Mouse (Mus musculus) bone marrow, adult 2 months (tissue): ENCODE measurements around the gene Csnk1e. TPM values are rescaled to one million over a fixed set of nuclear protein-coding genes. Genes with fewer than 3 reads are reported as not detected.

ENCODE experiments used
- H3K27ac ChIP-seq: fragments of 200-500 bp; 2 replicates; pipeline ENCODE4 v1.5.1; 2012; ENCODE audit warnings: low read depth, mild to moderate bottlenecking, control low read depth, inconsistent platforms, low read length; ENCODE audit not compliant: control insufficient read depth, poor library complexity, insufficient read depth
- H3K4me1 ChIP-seq: fragments of 200-500 bp; 2 replicates; pipeline ENCODE4 v1.6.1; 2011; ENCODE audit warnings: low read length; ENCODE audit not compliant: control insufficient read depth, insufficient read depth
- H3K4me3 ChIP-seq: fragments of 200-500 bp; replicated peaks from 2 replicates; pipeline ENCODE3; 2011; ENCODE audit warnings: mild to moderate bottlenecking, low read depth, low read length, control low read depth; ENCODE audit not compliant: control insufficient read depth
- CTCF ChIP-seq: fragments of 200-500 bp; IDR thresholded peaks from 2 replicates; pipeline ENCODE4 v1.5.1; 2011; ENCODE audit warnings: low read length, control low read depth; ENCODE audit not compliant: control insufficient read depth, insufficient read depth
- POLR2A ChIP-seq: fragments of 200-500 bp; IDR thresholded peaks from 2 replicates; pipeline ENCODE4 v1.6.1; 2011; ENCODE audit warnings: low read depth, mild to moderate bottlenecking, control low read depth, low read length, borderline replicate concordance; ENCODE audit not compliant: control insufficient read depth
- WGBS: fragments of 180-500 bp; shearing (Covaris S2); methylation state at CpG from one replicate; pipeline ENCODE4 v1.1.7; 2018; 5-methylcytosine and 5-hydroxymethylcytosine counted together
- polyA plus RNA-seq: library from polyadenylated mRNA; stranded (reverse); fragments of >200 nt; gene quantifications from 2 replicates; pipeline ENCODE4 v1.2.4, GENCODE M21; 2011; ENCODE audit warnings: low replicate concordance; ENCODE audit not compliant: missing spikeins, insufficient read depth, insufficient read length

Gene Csnk1e
- polyA plus RNA-seq, 1 experiment: 34.2 TPM

- 91% methylated on average over 10 of the region's 10 CpGs for WGBS
These were observed 76.8 kb downstream of the Csnk1e start for GRCm38 (mm10) chr15:79378608-79379007.

GRCm38 (mm10) chr15:79377681-79378080 is 77.7 kb downstream of the Csnk1e start:
- H3K4me3 ChIP-seq: no peak overlapping the region
- H3K27ac ChIP-seq: no peak overlapping the region
- 79% methylated on average over 6 of the region's 6 CpGs for WGBS
- TF ChIP-seq CTCF: no peak
- no peak for TF ChIP-seq POLR2A
- no peaks in the 10 kb centered on the region for H3K4me1 ChIP-seq

More at GRCm38 (mm10) chr15:79378608-79379007, 76.8 kb downstream of the Csnk1e start:
- no peaks in the 10 kb centered on the region for H3K4me1 ChIP-seq
- H3K4me3 ChIP-seq: no peak overlapping the region
- no peak overlapping the region for H3K27ac ChIP-seq
- TF ChIP-seq CTCF (no peak), POLR2A (no peak)

- H3K4me3 ChIP-seq: no peak overlapping the region
- H3K27ac ChIP-seq: no peak overlapping the region
- whole genome bisulfite sequencing: 66% methylated on average over 3 of the region's 3 CpGs
- H3K4me1 ChIP-seq: no peaks in the 10 kb centered on the region
- no peak for TF ChIP-seq POLR2A
- no peak for TF ChIP-seq CTCF
These were observed 80.6 kb downstream of the Csnk1e start for GRCm38 (mm10) chr15:79374760-79375159.

DNA sequence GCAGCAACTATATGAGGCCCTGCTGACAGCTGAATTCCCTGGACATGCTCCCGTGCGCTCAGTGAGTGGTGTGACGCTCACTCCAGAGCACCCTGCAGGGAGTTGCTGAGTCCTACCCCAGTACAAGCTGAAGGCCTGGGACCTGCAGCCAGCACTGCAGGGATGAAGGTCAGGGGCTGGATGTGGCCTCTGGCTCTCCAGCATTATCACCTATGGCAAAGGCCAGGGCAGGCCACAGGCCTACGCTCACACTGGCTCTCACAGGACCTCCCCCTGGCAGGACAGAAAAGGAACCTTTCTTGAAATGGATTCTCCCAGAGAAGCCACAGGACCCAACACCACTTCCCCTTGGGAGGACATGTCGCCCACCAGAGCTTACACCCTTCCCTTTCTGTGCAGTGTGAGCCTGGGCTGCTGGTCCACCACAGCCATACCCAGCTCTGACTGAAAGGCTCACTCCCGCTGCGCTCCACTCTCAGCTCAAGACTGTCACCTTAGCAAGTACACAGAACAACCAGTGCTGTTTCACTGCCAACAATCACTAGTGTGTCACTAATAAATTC is 85.0 kb downstream of the Csnk1e start:
- H3K27ac ChIP-seq: no peak overlapping the region
- TF ChIP-seq POLR2A: peak; percentile 18; the same call in 1 of the 2 replicates
- no peak for TF ChIP-seq CTCF
- 71% methylated on average over 7 of the region's 7 CpGs for WGBS

GRCm38 (mm10) chr15:79369452-79370280 is 85.7 kb downstream of the Csnk1e start:
- H3K4me3 ChIP-seq: no peak overlapping the region
- H3K27ac ChIP-seq: no peak overlapping the region
- TF ChIP-seq CTCF (no peak), POLR2A (no peak)
- WGBS: 83% methylated on average over 15 of the region's 15 CpGs
- H3K4me1 ChIP-seq: no peaks in the 10 kb centered on the region

More for the DNA sequence above, 85.0 kb downstream of the Csnk1e start:
- H3K4me3 ChIP-seq: no peak overlapping the region
- no peaks in the 10 kb centered on the region for H3K4me1 ChIP-seq

- TF ChIP-seq POLR2A (no peak), CTCF (no peak)
These were observed 86.4 kb downstream of the Csnk1e start for GRCm38 (mm10) chr15:79368861-79369440.

DNA sequence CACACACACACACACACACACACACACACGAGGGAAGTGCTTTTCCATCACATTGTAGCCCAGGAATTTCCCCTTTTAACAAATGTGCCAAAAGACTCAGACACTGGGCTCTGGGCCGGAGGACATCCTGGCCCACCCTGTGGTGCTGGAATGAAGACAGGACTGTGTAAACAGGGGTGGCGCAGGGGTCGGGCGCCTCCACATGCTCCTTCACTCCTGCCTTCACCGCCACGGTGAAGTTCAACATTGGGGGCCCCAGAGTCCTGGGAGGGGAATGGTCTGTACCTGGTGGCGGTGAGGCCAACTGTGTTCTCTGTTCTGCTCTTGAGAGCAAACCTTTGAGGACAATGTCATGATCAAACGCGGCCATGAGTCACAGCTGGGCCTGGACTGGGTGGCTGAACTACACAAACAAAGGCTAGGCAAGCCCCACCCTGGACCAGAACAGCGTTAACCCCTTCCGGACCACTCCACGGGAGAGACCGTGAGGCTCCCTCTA is 87.0 kb downstream of the Csnk1e start:
- 84% methylated on average over 14 of the region's 14 CpGs for WGBS
- no peak overlapping the region for H3K4me3 ChIP-seq
- no peaks in the 10 kb centered on the region for H3K4me1 ChIP-seq
- no peak overlapping the region for H3K27ac ChIP-seq
- TF ChIP-seq CTCF (no peak), POLR2A (no peak)

More at GRCm38 (mm10) chr15:79368861-79369440, 86.4 kb downstream of the Csnk1e start:
- 86% methylated on average over 8 of the region's 8 CpGs for WGBS
- H3K27ac ChIP-seq: no peak overlapping the region
- no peaks in the 10 kb centered on the region for H3K4me1 ChIP-seq
- H3K4me3 ChIP-seq: no peak overlapping the region

Other genes with a start within 250 kb of the Csnk1e start
- 6.2 and 13.6 TPM in 2 replicates for gene Pick1, start 226.4 kb downstream of the Csnk1e start, polyA plus RNA-seq
- gene Gm49486, start 226.2 kb downstream of the Csnk1e start, polyA plus RNA-seq: not detected in 2 replicates
- gene Slc16a8, start 200.8 kb downstream of the Csnk1e start, polyA plus RNA-seq: not detected in 2 replicates
- gene Baiap2l2, start 170.0 kb downstream of the Csnk1e start, polyA plus RNA-seq: not detected in 2 replicates
- gene Pla2g6, start 127.2 kb downstream of the Csnk1e start, polyA plus RNA-seq: 8.3 and 13.0 TPM in 2 replicates
- gene Maff, start 108.9 kb downstream of the Csnk1e start, polyA plus RNA-seq: 0.50 and 3.6 TPM in 2 replicates
- 4.9 and 19.1 TPM in 2 replicates for gene Tmem184b, start 52.0 kb downstream of the Csnk1e start, polyA plus RNA-seq
- 2.1 TPM in 1 of 2 replicates, not detected in the other for gene Kcnj4, start 49.7 kb upstream of the Csnk1e start, polyA plus RNA-seq
- 1.1 and 8.2 TPM in 2 replicates for gene Kdelr3, start 60.8 kb upstream of the Csnk1e start, polyA plus RNA-seq
- gene Ddx17, start 91.2 kb upstream of the Csnk1e start, polyA plus RNA-seq: 96.6 and 126 TPM in 2 replicates
- gene Dmc1, start 149.5 kb upstream of the Csnk1e start, polyA plus RNA-seq: 3.7 TPM in 1 of 2 replicates, not detected in the other
- gene Fam227a, start 203.4 kb upstream of the Csnk1e start, polyA plus RNA-seq: 2.7 and 8.5 TPM in 2 replicates
- gene Cby1, start 203.6 kb upstream of the Csnk1e start, polyA plus RNA-seq: 7.4 and 13.3 TPM in 2 replicates
- 96.4 and 126 TPM in 2 replicates for gene Tomm22, start 215.3 kb upstream of the Csnk1e start, polyA plus RNA-seq
- 15.3 and 20.4 TPM in 2 replicates for gene Josd1, start 232.4 kb upstream of the Csnk1e start, polyA plus RNA-seq
- gene Gtpbp1, start 235.3 kb upstream of the Csnk1e start, polyA plus RNA-seq: 46.1 and 53.9 TPM in 2 replicates